Mouse (Mus musculus) kidney, postnatal 0 days (tissue): Measurements from ENCODE around the gene Megf8. TPM values are rescaled to one million over a fixed set of nuclear protein-coding genes. Genes with fewer than 3 reads are reported as not detected.
"Not testable (repeated sequence)": the region's sequence is repeated elsewhere in the genome, so short reads cannot be mapped to it uniquely, and the experiment has no call there.

Source experiments
- ATAC-seq: fragments of 200-750 bp; cut with Nextera tagmentation; replicated peaks from 2 replicates; pipeline ENCODE4 v1.8.0; 2017; ENCODE audit warnings: low read depth, moderate number of reproducible peaks, moderate TSS enrichment, moderate library complexity; ENCODE audit not compliant: low FRiP score
- DNase-seq: peaks from one replicate; pipeline ENCODE4 v3.0.0-alpha.2; 2016; ENCODE audit warnings: low spot score
- H3K27ac ChIP-seq: fragments of 300-500 bp; sonication (generic); 2 replicates; pipeline ENCODE4 v1.5.1; 2014; ENCODE audit warnings: mild to moderate bottlenecking
- H3K27me3 ChIP-seq: fragments of 300-500 bp; sonication (generic); 2 replicates; pipeline ENCODE4 v1.6.1; 2014; ENCODE audit warnings: low read length, mixed read lengths; ENCODE audit not compliant: insufficient read depth
- H3K36me3 ChIP-seq: fragments of 300-500 bp; sonication (generic); 2 replicates; pipeline ENCODE4 v1.6.1; 2014; ENCODE audit warnings: low read length, mixed read lengths; ENCODE audit not compliant: insufficient read depth
- H3K4me1 ChIP-seq: fragments of 300-500 bp; sonication (generic); replicated peaks from 2 replicates; pipeline ENCODE4 v1.6.1; 2014; ENCODE audit warnings: antibody characterized with exemption, low read length, mixed read lengths; ENCODE audit not compliant: insufficient read depth
- H3K4me2 ChIP-seq: fragments of 300-500 bp; sonication (generic); 2 replicates; pipeline ENCODE4 v1.6.1; 2014; ENCODE audit warnings: mild to moderate bottlenecking, low read length, moderate library complexity, mixed read lengths
- H3K4me3 ChIP-seq: fragments of 300-500 bp; sonication (generic); replicated peaks from 2 replicates; pipeline ENCODE4 v1.5.1; 2014; ENCODE audit warnings: low read depth, low read length
- H3K9ac ChIP-seq: fragments of 300-500 bp; sonication (generic); 2 replicates; pipeline ENCODE4 v1.6.1; 2014; ENCODE audit warnings: low read depth, low read length
- H3K9me3 ChIP-seq: fragments of 300-500 bp; sonication (generic); replicated peaks from 2 replicates; pipeline ENCODE4 v1.6.1; 2016; ENCODE audit warnings: low read length, inconsistent platforms, mixed read lengths
- CTCF ChIP-seq: IDR thresholded peaks from 2 replicates; pipeline ENCODE4 v1.5.1; 2016; ENCODE audit warnings: antibody characterized with exemption, low read depth, mild to moderate bottlenecking, moderate library complexity
- WGBS: fragments of 180-500 bp; shearing (Covaris S2); extraction: QIAGEN DNeasy Blood & Tissue Kit; methylation state at CpG from one replicate; pipeline ENCODE4 v1.1.7; 2014; 5-methylcytosine and 5-hydroxymethylcytosine counted together
- polyA plus RNA-seq: library from polyadenylated mRNA; unstranded; fragments of >200 nt; fragmentation: Nextera tagmentation; extraction: Ambion mirVana; gene quantifications from 2 replicates; pipeline ENCODE4 v1.2.1, GENCODE M21; 2015

Gene Megf8
- polyA plus RNA-seq, 1 experiment from 2014 or later = 8.1 TPM

GRCm38 (mm10) chr7:25393451-25394210, 76.7 kb downstream of the Megf8 start:
- Histone ChIP-seq H3K4me3 (no peak overlapping the region), H3K9ac (no peak overlapping the region), H3K4me2 (no peak overlapping the region), H3K27me3 (no peaks in the 10 kb centered on the region), H3K27ac (no peak overlapping the region), H3K4me1 (peaks cover 18% of the 10 kb centered on the region), H3K9me3 (no peaks in the 10 kb centered on the region), H3K36me3 (no peaks in the 10 kb centered on the region)
- WGBS = 65% methylated on average over 8 of the region's 8 CpGs
- TF ChIP-seq CTCF = no peak
- no peak for ATAC-seq
- no peak for DNase-seq

- H3K4me2 ChIP-seq = peak overlapping the region; percentile 87
- H3K27ac ChIP-seq = 0 out of 2 replicates have a peak overlapping the region, but pooled peaks have one; percentile 54
- H3K4me1 ChIP-seq = peaks cover 18% of the 10 kb centered on the region
- H3K4me3 ChIP-seq = peak overlapping the region; percentile 78
- no peaks in the 10 kb centered on the region for H3K9me3 ChIP-seq
- 9% methylated on average over 7 of the region's 7 CpGs for WGBS
- ATAC-seq (no peak), DNase-seq (no peak)
- no peaks in the 10 kb centered on the region for H3K27me3 ChIP-seq
- H3K9ac ChIP-seq = peak overlapping the region; percentile 64
- no peaks in the 10 kb centered on the region for H3K36me3 ChIP-seq
- no peak for TF ChIP-seq CTCF
Observed at GRCm38 (mm10) chr7:25394754-25395153, 77.8 kb downstream of the Megf8 start.

GRCm38 (mm10) chr7:25395186-25395557, 78.2 kb downstream of the Megf8 start:
- H3K27ac ChIP-seq = peak overlapping the region; percentile 54; the same call in 1 of the 2 replicates
- WGBS = 1% methylated on average over 22 of the region's 22 CpGs

DNA sequence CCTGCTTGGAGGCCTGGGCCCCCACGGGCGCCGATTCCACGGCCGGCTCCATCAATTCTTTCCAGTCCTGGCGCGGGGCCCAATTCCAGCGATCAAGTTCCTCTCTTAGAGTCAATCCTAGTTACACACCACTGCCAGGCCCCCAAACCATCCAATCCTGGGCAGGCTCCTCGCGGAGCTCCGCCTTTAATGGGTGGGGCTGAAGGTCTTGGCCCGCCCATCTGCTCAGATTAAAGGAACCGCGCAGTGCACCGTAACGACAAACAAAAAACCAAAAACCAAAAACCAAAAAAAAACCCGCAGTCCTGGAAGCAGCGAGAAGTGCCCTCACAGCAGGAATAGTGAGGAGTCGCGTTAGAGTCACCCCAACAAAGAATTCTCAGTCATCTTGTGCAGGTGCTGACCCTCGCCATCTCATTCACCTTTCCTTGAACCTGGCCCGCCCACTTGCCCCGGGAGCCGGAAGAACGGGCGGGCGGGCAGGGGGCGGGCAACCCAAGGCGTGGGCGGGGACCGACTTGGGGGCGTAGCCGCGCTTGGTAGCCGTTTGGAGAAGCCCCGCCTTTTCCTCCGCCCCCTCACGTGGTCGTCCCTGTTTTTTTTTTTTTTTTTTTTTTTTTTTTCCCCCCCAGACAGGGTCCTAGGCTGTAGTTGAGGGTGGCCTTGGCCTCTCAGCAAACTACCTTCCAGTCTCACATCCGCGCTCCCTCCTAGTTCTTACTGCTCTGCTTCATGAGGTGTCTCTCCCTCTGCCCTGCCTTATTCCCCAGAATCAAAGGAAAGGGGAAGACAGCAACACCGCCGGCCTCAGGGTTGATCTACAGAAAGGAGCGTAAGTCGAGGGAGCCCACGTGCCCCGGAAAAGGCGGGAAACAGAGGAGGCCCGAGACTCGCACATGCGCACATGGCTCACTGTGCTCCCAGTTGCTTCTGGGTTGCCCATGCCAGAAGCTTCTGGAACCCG, 78.9 kb downstream of the Megf8 start:
- Histone ChIP-seq H3K27ac (peak overlapping the region; percentile 54), H3K27me3 (no peaks in the 10 kb centered on the region), H3K4me2 (peak overlapping the region; percentile 87), H3K9me3 (no peaks in the 10 kb centered on the region), H3K36me3 (no peaks in the 10 kb centered on the region), H3K4me3 (peak overlapping the region; percentile 78), H3K9ac (peak overlapping the region; percentile 64), H3K4me1 (peaks cover 11% of the 10 kb centered on the region)
- WGBS = 7% methylated on average over 49 of the region's 52 CpGs
- ATAC-seq (peak; percentile 97), DNase-seq (peak; percentile 97)
- no peak for TF ChIP-seq CTCF

More at GRCm38 (mm10) chr7:25395186-25395557, 78.2 kb downstream of the Megf8 start:
- ATAC-seq = peak; percentile 27
- peak overlapping the region; percentile 64 for H3K9ac ChIP-seq
- no peaks in the 10 kb centered on the region for H3K36me3 ChIP-seq
- H3K4me1 ChIP-seq = peaks cover 14% of the 10 kb centered on the region
- H3K9me3 ChIP-seq = no peaks in the 10 kb centered on the region
- DNase-seq = peak; percentile 33
- TF ChIP-seq CTCF = no peak
- peak overlapping the region; percentile 87 for H3K4me2 ChIP-seq
- H3K4me3 ChIP-seq = peak overlapping the region; percentile 78
- H3K27me3 ChIP-seq = no peaks in the 10 kb centered on the region

DNA sequence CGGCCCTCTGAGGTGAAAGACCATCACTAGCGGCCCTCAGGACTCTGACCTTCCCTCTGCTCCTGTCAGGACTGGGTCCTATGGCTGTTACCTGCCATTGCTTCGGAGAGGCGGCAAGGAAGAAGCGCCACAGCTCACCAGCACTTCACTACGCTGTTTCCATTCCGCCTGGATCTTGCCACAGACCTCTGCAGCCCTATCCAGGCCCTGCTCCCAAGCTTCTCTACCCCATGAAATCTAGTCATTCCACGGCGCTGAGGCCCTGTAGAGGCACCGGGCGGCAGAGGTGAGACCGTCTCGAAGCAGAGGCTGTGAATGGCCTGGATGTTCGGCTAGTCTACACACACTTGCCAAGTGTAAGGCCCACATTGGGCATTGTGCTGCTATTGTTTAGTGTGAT, 79.7 kb downstream of the Megf8 start:
- ATAC-seq = no peak
- no peak for DNase-seq
- H3K27ac ChIP-seq = no peak overlapping the region

DNA sequence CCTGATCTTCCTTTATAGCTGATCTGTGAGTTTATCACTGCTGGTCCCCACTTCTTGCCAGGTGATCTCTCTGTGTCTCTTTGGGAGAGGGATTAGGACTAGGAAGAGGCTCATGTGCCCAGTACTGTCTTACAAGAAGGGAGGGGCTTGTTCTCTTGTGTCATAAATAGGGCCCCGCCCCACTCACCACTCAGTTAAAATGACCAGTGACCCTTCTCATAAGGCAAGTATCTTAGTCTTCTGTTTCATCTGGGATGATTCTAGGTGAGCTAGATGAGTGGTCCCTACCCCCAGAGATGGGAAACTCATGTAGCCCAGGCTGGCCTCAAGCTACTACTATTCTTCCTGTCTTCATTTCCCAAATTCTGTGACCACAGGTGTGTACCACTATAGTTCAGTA, 81.6 kb downstream of the Megf8 start, which contains the start of gene Lipe:
Lipe (minus strand) TSS at position 101 of the 400 bp plus-strand sequence.
- Histone ChIP-seq H3K9me3 (no peaks in the 10 kb centered on the region), H3K9ac (no peak within 1 kb of the TSS), H3K4me3 (no peak within 1 kb of the TSS), H3K4me2 (no peak within 1 kb of the TSS), H3K36me3 (no peaks in the 10 kb centered on the region), H3K4me1 (peaks cover 11% of the 10 kb centered on the region), H3K27me3 (no peaks in the 10 kb centered on the region), H3K27ac (no peak within 1 kb of the TSS)
- no peak for TF ChIP-seq CTCF
- WGBS = 97% methylated on average over 1 of the region's 1 CpGs
- DNase-seq (no peak), ATAC-seq (no peak)

More for the DNA sequence above, 79.7 kb downstream of the Megf8 start:
- Histone ChIP-seq H3K9ac (no peak overlapping the region), H3K4me1 (peaks cover 11% of the 10 kb centered on the region), H3K9me3 (no peaks in the 10 kb centered on the region), H3K4me3 (no peak overlapping the region), H3K27me3 (no peaks in the 10 kb centered on the region), H3K4me2 (peak overlapping the region; percentile 87; the same call in 1 of the 2 replicates), H3K36me3 (no peaks in the 10 kb centered on the region)
- no peak for TF ChIP-seq CTCF
- 86% methylated on average over 14 of the region's 14 CpGs for WGBS

DNA sequence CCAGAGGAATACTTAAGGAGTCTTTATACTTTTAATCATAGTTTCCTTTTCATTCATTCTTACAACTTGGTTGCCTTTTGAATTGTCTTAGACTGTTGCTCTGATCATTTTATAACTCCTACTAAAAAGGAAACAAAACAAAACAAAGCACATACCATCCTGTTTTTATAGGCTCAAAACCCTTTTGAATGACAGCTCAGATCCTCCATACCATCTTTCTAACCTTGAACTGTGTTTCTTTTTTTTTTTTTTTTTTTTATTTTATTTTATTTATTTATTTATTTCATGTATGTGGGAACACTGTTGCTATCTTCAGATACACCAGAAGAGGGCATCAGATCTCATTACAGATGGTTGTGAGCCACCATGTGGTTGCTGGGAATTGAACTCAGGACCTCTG, 82.1 kb downstream of the Megf8 start:
- H3K9ac ChIP-seq, H3K4me3 ChIP-seq, H3K4me2 ChIP-seq, DNase-seq, H3K27me3 ChIP-seq, H3K9me3 ChIP-seq, H3K27ac ChIP-seq, ATAC-seq, H3K36me3 ChIP-seq: not testable (repeated sequence)
- H3K4me1 ChIP-seq = peaks cover 11% of the 10 kb centered on the region
